Mouse (Mus musculus) T-cell, adult 2 months (primary cell): Measurements from ENCODE around the gene Snx10.

Experiments
- DNase-seq: peaks from one replicate; pipeline ENCODE4 v3.0.0; 2022; ENCODE audit warnings: low spot score

Snx10 gene

GRCm38 (mm10) chr6:51587266-51587665 lies 63.6 kb downstream of the Snx10 start:
- DNase-seq, result no peak

DNA sequence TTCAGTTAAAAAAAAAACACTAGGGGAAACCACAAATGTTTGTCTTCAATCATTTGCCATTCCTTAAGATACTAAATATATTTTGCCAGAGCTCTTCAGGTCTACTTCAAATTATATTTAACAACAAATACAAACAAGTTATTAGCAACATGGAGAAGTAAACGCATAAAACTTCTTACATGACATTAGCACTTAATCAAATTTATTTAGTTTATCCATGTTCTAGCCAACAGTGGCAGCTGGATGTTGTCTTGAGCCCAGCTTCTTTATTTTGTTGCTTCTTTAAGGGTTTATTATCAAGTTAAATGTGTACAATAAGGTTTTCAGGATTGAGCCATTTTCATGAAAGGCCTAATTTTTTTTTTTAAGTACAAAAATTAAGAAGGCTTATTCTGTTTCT lies 67.6 kb downstream of the Snx10 start:
- no peak for DNase-seq

- DNase-seq, result no peak
These were observed 68.1 kb downstream of the Snx10 start for GRCm38 (mm10) chr6:51591844-51592243.

DNA sequence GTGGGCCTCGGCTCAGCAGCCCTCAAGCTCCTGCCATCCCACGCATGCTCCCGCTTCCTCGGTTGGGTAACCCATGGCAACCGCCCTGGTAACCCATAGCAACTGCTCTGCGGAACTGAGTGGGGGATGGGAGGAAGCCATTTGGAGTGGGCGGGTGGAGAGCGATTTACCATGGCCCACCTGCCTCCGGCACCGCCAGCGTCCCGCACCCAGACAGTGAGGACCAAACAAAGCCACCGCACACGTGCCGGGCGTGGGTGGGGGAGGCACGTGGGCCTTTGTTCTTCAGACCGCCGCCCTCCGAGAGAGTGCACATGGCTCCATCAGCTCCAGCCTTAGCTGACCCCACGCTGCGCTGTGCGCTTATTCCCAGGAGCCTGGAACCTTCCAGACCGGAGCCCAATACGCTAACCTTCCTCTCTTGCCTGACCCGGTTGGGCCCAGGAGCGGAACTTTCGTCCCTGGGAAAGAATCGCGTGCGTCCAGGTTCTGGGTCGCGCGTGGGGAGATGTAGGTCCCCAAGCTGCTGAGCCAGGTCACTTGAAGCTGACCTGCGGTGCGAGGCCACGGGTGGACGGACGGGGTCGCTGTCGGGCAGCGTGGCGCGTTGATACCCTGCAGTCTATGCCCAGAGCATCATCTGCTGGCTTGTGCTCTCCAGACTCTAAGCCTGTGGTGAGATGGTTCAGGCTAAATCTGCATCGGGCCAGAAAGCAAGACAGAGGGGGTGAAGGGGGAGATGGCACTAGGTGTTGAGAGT lies 68.8 kb downstream of the Snx10 start:
- peak; percentile 54 for DNase-seq

- no peak for DNase-seq
These were observed 69.8 kb downstream of the Snx10 start for GRCm38 (mm10) chr6:51593446-51594035.

GRCm38 (mm10) chr6:51594516-51594915 lies 70.8 kb downstream of the Snx10 start:
- no peak for DNase-seq

- no peak for DNase-seq
These were observed 74.4 kb downstream of the Snx10 start for GRCm38 (mm10) chr6:51598058-51598457.

DNA sequence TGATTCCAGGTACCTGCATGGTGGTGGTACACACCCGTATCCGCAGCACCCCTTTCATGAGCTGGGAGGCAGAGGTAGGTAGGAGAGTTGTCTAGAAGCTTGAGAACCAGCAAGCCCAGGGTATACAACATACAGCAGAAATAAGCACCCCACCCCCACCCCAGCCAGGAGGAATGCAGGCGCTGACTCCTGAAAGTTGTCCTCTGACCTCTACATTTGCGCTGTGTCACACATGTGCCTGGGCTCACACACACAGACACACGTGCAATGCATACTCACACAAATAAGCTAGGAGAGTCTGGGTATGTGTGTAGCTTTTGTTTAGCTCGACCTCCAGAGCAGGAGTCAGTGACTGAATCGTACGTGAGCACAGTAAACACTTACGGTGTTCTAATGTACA lies 76.7 kb downstream of the Snx10 start:
- no peak for DNase-seq

DNA sequence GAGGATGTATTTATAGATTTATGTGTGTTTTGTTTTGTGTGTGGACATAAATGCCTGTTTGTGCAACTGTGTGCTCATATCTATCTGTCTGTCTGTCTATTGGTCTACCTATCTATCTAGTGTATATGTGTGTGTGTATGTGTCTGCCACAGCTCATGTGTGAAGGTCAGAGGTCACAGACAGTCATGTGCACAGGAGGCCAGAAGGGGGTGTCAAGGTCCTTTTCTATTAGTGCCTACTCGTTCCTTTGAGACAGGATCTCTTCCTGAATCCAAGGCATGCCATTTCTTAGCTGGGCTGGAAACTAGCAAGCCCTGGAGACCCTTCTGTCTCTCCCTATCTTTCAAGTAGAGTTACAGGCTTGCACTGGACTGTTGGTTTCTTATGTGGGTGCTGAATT lies 78.6 kb downstream of the Snx10 start:
- no peak for DNase-seq

DNA sequence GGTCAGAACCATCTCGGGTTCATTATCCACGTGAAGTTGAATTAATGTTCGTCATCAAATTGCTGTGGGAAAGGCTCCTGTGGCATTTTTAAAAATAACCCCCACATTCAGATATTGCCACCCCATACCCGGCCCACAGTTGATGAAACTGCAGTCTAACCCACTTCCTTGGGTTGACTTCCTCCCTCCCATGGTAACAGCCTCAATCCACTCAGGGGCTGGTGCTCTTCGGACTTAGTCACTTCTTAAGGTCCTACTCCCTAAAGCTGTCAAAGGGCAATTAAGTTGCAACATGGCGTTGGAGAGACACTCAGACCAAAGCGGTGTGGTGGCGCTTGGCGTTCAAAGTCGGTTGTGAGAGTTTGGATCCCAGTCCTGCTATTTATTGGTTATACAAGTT lies 80.0 kb downstream of the Snx10 start:
- DNase-seq, result no peak

DNA sequence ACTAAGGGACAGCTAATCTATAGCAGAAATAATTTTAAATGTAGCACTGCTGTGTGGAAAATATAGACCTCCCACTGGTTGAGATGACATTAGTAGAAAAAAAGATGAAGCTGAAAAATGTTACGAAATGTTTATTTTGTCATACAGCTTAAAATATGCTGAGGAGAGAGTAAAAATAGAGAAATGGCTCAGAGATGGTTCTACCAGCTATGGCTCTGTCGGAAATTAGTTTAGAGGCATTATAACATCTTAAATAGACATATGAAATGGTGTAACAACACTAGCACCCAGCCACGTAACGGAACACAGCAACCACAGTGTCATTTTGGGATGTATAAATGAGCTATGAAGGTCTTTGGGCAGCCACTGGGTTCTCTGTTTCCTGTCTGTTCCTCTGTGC lies 82.5 kb downstream of the Snx10 start:
- no peak for DNase-seq

- DNase-seq, result no peak
These were observed 83.1 kb downstream of the Snx10 start for GRCm38 (mm10) chr6:51606803-51607202.

- DNase-seq, result no peak
These were observed 87.9 kb downstream of the Snx10 start for GRCm38 (mm10) chr6:51611621-51612020.

GRCm38 (mm10) chr6:51612371-51613051 lies 88.8 kb downstream of the Snx10 start:
- peak; percentile 21 for DNase-seq

DNA sequence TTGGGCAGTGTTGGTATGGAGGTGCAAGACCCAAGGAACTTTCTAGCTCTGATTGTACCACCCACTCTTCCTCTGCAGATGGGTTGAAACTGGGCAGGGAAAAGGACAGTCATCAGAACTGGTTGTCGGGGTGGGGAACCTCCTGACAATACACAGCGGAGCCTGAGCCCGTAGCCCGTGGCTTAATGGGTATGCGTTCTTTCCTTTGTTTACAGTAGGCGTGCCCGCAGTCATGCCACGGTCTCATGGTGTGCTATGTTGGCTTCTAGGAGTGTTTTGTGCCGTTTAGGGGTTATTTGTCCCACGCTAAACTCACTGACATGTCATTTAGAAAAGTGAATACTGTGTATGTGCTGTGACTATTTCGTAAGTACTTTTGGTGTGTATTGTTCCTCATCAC lies 90.0 kb downstream of the Snx10 start:
- no peak for DNase-seq

DNA sequence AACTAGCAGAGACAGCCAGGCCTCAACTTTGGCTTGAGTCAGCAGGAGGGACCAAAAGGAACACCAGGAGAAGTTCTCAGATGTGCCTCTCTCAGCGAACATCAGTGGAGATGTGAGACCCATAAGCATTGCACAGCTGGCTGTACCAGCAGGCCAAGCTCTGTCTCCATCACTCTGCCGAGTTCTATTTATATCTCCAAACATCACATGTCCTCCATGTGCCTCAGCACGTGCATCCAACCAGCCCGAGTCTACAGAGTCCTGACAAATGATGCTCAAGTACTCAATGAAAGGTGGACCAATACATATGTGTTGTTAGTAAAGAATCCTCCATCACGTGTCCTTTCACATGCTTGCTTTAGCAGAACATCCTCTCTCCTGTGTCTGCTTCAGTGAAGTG lies 103.1 kb downstream of the Snx10 start:
- no peak for DNase-seq

GRCm38 (mm10) chr6:51629671-51630070 lies 106.0 kb downstream of the Snx10 start:
- DNase-seq, result no peak

GRCm38 (mm10) chr6:51630184-51630583 lies 106.5 kb downstream of the Snx10 start:
- DNase-seq, result no peak

DNA sequence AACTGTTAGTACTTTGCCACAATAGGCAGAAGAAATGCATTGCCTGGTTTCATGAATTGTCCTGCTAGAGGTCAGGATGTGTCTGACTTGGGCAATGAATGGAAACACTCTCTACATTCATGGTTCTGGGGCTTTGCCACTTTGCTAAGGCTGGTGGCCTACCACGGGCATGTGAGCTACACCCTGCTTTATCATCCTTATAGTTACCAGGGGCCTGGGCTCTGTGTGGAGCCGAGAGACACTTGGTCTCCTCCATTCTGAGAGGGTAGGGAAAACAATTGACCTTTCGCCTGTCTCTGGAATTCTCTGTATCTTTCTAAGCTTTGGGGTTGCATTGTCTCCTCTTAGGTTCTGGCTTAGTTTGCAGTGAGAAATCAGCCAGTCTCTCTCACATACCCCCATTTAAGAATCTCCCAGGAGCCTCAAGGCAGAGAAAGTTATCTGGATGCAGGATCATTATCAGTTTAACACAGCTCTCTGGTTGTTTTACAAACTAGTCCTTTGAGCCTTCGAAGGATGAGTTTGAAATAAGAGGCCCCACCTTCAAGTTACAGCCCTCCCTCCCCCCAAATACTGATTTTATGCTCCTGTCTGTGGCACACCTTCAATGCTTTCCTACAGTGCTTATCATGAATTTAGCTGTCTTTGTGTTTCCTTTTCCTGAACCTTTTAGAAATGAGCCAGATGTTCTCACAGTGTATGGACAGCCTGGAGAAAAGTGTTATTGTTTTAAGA lies 109.4 kb downstream of the Snx10 start:
- DNase-seq, result no peak

DNA sequence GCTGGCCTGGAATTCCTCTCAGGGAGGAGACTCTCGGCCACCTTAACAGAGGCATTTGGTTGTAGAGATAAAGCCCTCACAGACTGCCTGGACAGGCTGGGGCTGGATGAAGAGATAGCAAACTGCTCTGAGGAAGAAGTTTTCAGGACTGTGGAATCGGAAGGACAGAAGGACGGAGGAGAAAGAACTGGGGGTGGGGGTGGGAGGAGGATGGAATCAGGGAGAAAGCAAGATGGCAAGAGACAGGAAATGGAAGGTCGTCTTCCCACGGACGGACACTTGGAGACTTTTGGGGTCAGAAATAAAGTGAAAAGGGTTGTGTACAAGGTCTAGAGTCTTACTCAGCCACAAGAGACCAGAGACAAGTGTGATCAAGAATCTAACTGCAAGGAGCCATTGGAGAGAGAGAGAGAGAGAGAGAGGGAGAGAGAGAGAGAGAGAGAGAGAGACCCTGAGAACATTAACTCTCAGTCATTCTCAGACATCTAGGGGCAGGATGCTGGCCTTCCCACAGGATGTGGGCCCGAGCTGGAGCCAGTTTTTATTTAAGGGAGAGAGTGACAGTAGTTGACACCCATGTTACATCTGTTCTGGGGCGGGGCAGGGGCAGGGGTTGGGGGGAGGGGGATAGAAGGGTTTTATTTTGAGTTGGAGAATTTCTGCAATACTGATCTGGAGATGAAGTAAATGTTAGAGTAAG lies 110.1 kb downstream of the Snx10 start:
- DNase-seq, result no peak

DNA sequence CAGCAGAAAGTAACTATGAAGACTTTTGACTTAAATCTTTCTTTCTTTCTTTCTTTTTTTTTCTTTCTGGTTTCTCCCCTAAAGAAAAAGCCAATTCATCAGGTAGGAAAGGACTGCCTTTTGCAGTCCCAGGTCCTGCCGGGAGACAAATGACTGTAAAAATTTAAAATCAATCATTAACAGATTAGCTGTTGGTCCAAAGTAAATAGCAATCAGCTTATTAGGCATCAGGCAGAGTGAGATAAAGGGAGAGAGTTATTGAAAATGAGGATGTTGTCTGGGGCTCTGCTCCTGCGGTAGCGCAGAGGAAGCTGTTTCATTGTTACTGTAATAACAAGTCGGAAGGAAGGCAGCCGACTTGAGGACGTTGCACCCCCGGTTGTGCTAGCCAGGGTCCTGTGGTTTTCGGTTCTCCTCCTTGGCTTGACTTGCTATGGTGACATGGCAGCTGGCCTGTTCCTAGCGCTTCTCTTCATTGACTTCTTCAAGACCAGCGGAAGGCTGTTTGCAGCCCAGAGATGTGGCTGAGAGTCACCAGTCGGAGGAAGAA lies 112.4 kb downstream of the Snx10 start:
- no peak for DNase-seq
